Mouse (Mus musculus): ENCODE measurements around the gene 3110001I22Rik. TPM values are rescaled to one million over a fixed set of nuclear protein-coding genes. Genes with fewer than 3 reads are reported as not detected.

The 3110001I22Rik gene
- 9.8 TPM for polyA plus RNA-seq (2015; fragmentation: Illumina TruSeq; extraction: RNeasy Lipid Tissue Mini Kit (QIAGEN cat#74804); ENCODE audit: insufficient read depth, low replicate concordance)

DNA sequence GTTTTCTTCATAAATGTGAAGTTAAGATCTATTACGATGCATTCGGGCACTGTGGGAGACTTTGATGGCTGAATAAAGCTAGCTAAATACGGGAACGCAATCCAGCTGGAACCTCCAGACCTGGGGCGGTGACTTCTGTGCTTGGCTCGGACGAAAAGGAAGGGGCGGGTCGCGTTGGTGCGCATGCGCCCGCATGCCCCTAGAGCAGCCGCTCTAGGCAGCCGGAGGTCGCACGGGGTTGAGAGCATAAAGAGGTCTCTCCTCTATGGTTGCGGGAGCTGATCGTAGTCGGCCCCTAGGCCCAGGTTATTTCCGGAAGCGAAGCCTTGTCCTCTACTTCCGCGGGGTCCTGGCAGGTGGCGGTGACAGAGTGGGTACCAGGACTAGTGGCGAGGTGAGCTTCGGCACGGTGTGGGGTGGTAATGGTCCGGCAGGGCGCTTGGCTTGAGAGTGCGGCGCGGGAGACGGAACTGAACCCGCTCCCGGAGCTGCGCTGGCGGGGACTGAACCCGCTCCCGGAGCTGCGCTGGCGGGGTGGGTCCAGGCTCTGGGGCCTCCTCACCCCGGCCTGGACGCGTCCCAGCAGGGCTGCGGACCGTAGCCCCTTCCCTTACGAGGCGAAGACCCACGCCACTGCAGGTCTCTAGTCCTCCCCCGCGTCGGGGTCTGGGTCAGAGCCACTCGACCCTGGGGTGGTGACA, at the start of gene 3110001I22Rik, which contains the start of gene Bfar:
3110001I22Rik (plus strand) TSS at position 245 of the 701 bp plus-strand sequence.
Bfar (plus strand) TSS at position 174 of the 701 bp plus-strand sequence.

GRCm38 (mm10) chr16:13667878-13668343, 3.8 kb upstream of the 3110001I22Rik start, which contains the start of gene Parn:
Parn (minus strand) TSS chr16:13668170.

Other genes with a start within 250 kb of the 3110001I22Rik start
- gene Parn, start 3.8 kb upstream of the 3110001I22Rik start, polyA plus RNA-seq (2015; fragmentation: Illumina TruSeq; extraction: RNeasy Lipid Tissue Mini Kit (QIAGEN cat#74804); ENCODE audit: insufficient read depth, low replicate concordance): 33.0 TPM
- gene Bfar, start 71 bp upstream of the 3110001I22Rik start, polyA plus RNA-seq (2015; fragmentation: Illumina TruSeq; extraction: RNeasy Lipid Tissue Mini Kit (QIAGEN cat#74804); ENCODE audit: insufficient read depth, low replicate concordance): 60.0 TPM
- gene Pla2g10, start 59.1 kb downstream of the 3110001I22Rik start, polyA plus RNA-seq (2015; fragmentation: Illumina TruSeq; extraction: RNeasy Lipid Tissue Mini Kit (QIAGEN cat#74804); ENCODE audit: insufficient read depth, low replicate concordance): not detected
- gene Rrn3, start 108.8 kb downstream of the 3110001I22Rik start, polyA plus RNA-seq (2015; fragmentation: Illumina TruSeq; extraction: RNeasy Lipid Tissue Mini Kit (QIAGEN cat#74804); ENCODE audit: insufficient read depth, low replicate concordance): 30.1 TPM
- gene Ntan1, start 146.9 kb downstream of the 3110001I22Rik start, polyA plus RNA-seq (2015; fragmentation: Illumina TruSeq; extraction: RNeasy Lipid Tissue Mini Kit (QIAGEN cat#74804); ENCODE audit: insufficient read depth, low replicate concordance): 106 TPM
- gene Pdxdc1, start 231.2 kb downstream of the 3110001I22Rik start, polyA plus RNA-seq (2015; fragmentation: Illumina TruSeq; extraction: RNeasy Lipid Tissue Mini Kit (QIAGEN cat#74804); ENCODE audit: insufficient read depth, low replicate concordance): 57.1 TPM
- gene Mpv17l, start 231.2 kb downstream of the 3110001I22Rik start, polyA plus RNA-seq (2015; fragmentation: Illumina TruSeq; extraction: RNeasy Lipid Tissue Mini Kit (QIAGEN cat#74804); ENCODE audit: insufficient read depth, low replicate concordance): 0.57 TPM

Data from spleen, adult 10 weeks (tissue).